Mouse (Mus musculus): ENCODE data around the gene Acvr2a. TPM values are rescaled to one million over a fixed set of nuclear protein-coding genes. Genes with fewer than 3 reads are reported as not detected.
"Not testable (repeated sequence)": the region's sequence is repeated elsewhere in the genome, so short reads cannot be mapped to it uniquely, and the experiment has no call there.

The Acvr2a gene
- total and polyA plus RNA-seq, 3 experiments: 3.4 to 15.6 (median 14.8) TPM

GRCm38 (mm10) chr2:48846689-48847398 is 32.9 kb downstream of the Acvr2a start:
- no peak overlapping the region for H3K4me3 ChIP-seq
- no peak overlapping the region for H3K9ac ChIP-seq (ENCODE audit: low read depth, low read length)
- no peak for TF ChIP-seq EP300 (IDR thresholded peaks at IDR 0.05; ENCODE audit: insufficient read depth, low read depth, low read length)
- no peak for DNase-seq
- H3K36me3 ChIP-seq (ENCODE audit: control insufficient read depth, insufficient read depth, low read length): peaks cover 12% of the 10 kb centered on the region
- H3K27ac ChIP-seq: no peak overlapping the region
- intact Hi-C loops (cut with DNase I): no loop called here
- no peaks in the 10 kb centered on the region for H3K27me3 ChIP-seq (ENCODE audit: control insufficient read depth, insufficient read depth, low read length)
- H3K4me1 ChIP-seq (ENCODE audit: control insufficient read depth, insufficient read depth, low read length): peaks cover 5% of the 10 kb centered on the region
- H3K79me2 ChIP-seq (replicated peaks; ENCODE audit: control insufficient read depth, insufficient read depth, low read length): peaks cover 2% of the 10 kb centered on the region; the same call in 1 of the 2 replicates
- WGBS: 71% methylated on average over 2 of the region's 2 CpGs

DNA sequence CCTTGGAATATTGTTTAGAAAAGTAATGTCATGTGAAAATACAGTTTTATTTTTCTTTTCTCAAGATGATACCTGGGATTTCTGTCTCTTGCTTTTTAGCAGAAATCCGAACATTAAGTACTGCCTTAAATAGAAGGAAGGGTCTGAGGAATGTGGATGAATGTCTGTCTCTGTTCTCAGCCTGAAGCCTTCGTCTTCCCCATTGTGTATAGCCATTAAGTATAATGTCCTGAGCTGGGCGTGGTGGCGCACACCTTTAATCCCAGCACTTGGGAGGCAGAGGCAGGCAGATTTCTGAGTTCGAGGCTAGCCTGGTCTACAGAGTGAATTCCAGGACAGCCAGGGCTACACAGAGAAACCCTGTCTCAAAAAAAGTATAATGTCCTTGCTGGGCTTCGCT is 51.7 kb downstream of the Acvr2a start:
- DNase-seq; intact Hi-C loops (cut with DNase I); H3K27ac ChIP-seq; H3K4me1 ChIP-seq (ENCODE audit: control insufficient read depth, insufficient read depth, low read length); H3K36me3 ChIP-seq (ENCODE audit: control insufficient read depth, insufficient read depth, low read length); H3K79me2 ChIP-seq (replicated peaks; ENCODE audit: control insufficient read depth, insufficient read depth, low read length); H3K4me3 ChIP-seq; H3K9ac ChIP-seq (ENCODE audit: low read depth, low read length); H3K27me3 ChIP-seq (ENCODE audit: control insufficient read depth, insufficient read depth, low read length): not testable (repeated sequence)
- 95% methylated on average over 6 of the region's 6 CpGs for WGBS

- Histone ChIP-seq H3K9ac (ENCODE audit: low read depth, low read length) (no peak overlapping the region), H3K79me2 (replicated peaks; ENCODE audit: control insufficient read depth, insufficient read depth, low read length) (no peaks in the 10 kb centered on the region), H3K27ac (no peak overlapping the region), H3K27me3 (ENCODE audit: control insufficient read depth, insufficient read depth, low read length) (no peaks in the 10 kb centered on the region), H3K4me1 (ENCODE audit: control insufficient read depth, insufficient read depth, low read length) (no peaks in the 10 kb centered on the region; the same call in 1 of the 2 replicates), H3K36me3 (ENCODE audit: control insufficient read depth, insufficient read depth, low read length) (peaks cover 2% of the 10 kb centered on the region; the same call in 1 of the 2 replicates), H3K4me3 (no peak overlapping the region)
- DNase-seq: no peak
- WGBS: 82% methylated on average over 5 of the region's 5 CpGs
- TF ChIP-seq POLR2A (IDR thresholded peaks at IDR 0.05; ENCODE audit: insufficient read depth, low read depth, low read length) (no peak), EP300 (IDR thresholded peaks at IDR 0.05; ENCODE audit: insufficient read depth, low read depth, low read length) (no peak), CTCF (IDR thresholded peaks at IDR 0.05) (no peak)
- intact Hi-C loops (cut with DNase I): no loop called here
Observed at GRCm38 (mm10) chr2:48868199-48868913, 54.4 kb downstream of the Acvr2a start.

DNA sequence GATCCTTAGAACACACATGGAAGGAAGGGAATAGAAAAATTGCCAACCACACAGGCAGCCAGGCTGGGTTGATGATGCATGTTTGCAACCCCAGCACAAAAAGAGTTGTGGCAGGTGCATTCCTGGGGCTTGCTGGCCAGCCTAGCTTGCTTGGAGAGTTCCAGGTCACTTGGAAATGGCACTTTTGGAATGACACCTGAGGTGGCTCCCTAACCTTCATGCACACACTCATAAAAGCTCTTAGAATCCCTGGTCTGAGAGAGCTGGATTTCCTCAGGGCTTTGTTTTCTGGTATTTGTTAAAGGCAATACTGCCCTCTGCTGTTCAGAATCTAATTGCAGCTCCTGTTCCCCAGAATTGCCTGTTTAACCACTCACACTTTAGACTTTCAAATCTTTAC is 72.0 kb downstream of the Acvr2a start:
- Histone ChIP-seq H3K9ac (ENCODE audit: low read depth, low read length) (no peak overlapping the region), H3K4me1 (ENCODE audit: control insufficient read depth, insufficient read depth, low read length) (peaks cover 2% of the 10 kb centered on the region), H3K27me3 (ENCODE audit: control insufficient read depth, insufficient read depth, low read length) (no peaks in the 10 kb centered on the region), H3K4me3 (no peak overlapping the region), H3K27ac (peak overlapping the region; percentile 22), H3K36me3 (ENCODE audit: control insufficient read depth, insufficient read depth, low read length) (peaks cover 3% of the 10 kb centered on the region), H3K79me2 (replicated peaks; ENCODE audit: control insufficient read depth, insufficient read depth, low read length) (no peaks in the 10 kb centered on the region)
- DNase-seq: peak; percentile 28 to 37
- no peak for TF ChIP-seq EP300 (IDR thresholded peaks at IDR 0.05; ENCODE audit: insufficient read depth, low read depth, low read length)
- TF ChIP-seq CTCF (IDR thresholded peaks at IDR 0.05): peak; percentile 95
- no peak for TF ChIP-seq POLR2A (IDR thresholded peaks at IDR 0.05; ENCODE audit: insufficient read depth, low read depth, low read length)
- intact Hi-C loops (cut with DNase I): loop anchor here (1.0 to 10.0 kb wide), 6 partner anchors 74 to 1394 kb away; partner anchors contain the start of gene Acvr2a

DNA sequence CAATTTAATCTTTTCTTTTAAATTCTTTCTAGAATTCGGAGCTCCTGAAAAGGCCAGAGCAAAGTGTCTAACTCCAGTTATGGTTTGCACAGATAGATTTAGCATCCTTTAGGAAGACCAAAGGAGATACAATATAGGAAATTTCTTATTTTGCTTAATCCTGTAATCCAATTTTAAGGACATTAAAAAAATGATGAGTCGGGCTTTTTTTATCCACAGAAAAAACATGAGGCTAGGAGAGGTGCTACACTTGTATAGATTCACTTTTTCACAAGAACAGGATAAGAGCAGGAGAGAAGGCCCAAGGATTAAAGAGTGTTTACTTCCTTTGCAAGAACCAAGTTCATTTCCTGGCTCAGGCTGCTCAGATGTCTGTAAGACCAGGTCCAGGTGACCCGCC is 81.3 kb downstream of the Acvr2a start:
- H3K36me3 ChIP-seq (ENCODE audit: control insufficient read depth, insufficient read depth, low read length): peaks cover 13% of the 10 kb centered on the region
- H3K79me2 ChIP-seq (replicated peaks; ENCODE audit: control insufficient read depth, insufficient read depth, low read length): no peaks in the 10 kb centered on the region
- DNase-seq: no peak
- no peaks in the 10 kb centered on the region for H3K27me3 ChIP-seq (ENCODE audit: control insufficient read depth, insufficient read depth, low read length)
- no peak overlapping the region for H3K9ac ChIP-seq (ENCODE audit: low read depth, low read length)
- H3K4me3 ChIP-seq: no peak overlapping the region
- H3K4me1 ChIP-seq (ENCODE audit: control insufficient read depth, insufficient read depth, low read length): no peaks in the 10 kb centered on the region
- intact Hi-C loops (cut with DNase I): no loop called here
- no peak overlapping the region for H3K27ac ChIP-seq
- no peak for TF ChIP-seq EP300 (IDR thresholded peaks at IDR 0.05; ENCODE audit: insufficient read depth, low read depth, low read length)
- TF ChIP-seq POLR2A (IDR thresholded peaks at IDR 0.05; ENCODE audit: insufficient read depth, low read depth, low read length): no peak
- no peak for TF ChIP-seq CTCF (IDR thresholded peaks at IDR 0.05)
- 95% methylated on average over 3 of the region's 3 CpGs for WGBS

GRCm38 (mm10) chr2:48908866-48909265 is 95.0 kb downstream of the Acvr2a start:
- DNase-seq: no peak
- WGBS: 42% methylated on average over 2 of the region's 2 CpGs
- Histone ChIP-seq H3K27ac (no peak overlapping the region), H3K36me3 (ENCODE audit: control insufficient read depth, insufficient read depth, low read length) (no peaks in the 10 kb centered on the region; the same call in none of the 2 replicates), H3K4me3 (no peak overlapping the region), H3K79me2 (replicated peaks; ENCODE audit: control insufficient read depth, insufficient read depth, low read length) (no peaks in the 10 kb centered on the region), H3K4me1 (ENCODE audit: control insufficient read depth, insufficient read depth, low read length) (no peaks in the 10 kb centered on the region), H3K27me3 (ENCODE audit: control insufficient read depth, insufficient read depth, low read length) (no peaks in the 10 kb centered on the region), H3K9ac (ENCODE audit: low read depth, low read length) (no peak overlapping the region)
- TF ChIP-seq CTCF (IDR thresholded peaks at IDR 0.05): peak; percentile 75
- no peak for TF ChIP-seq POLR2A (IDR thresholded peaks at IDR 0.05; ENCODE audit: insufficient read depth, low read depth, low read length)
- intact Hi-C loops (cut with DNase I): loop anchor here (2.0 to 5.0 kb wide), 2 partner anchors 406 to 823 kb away; no protein-coding TSS in a partner anchor

All from heart, adult 2 months (tissue).